Mouse (Mus musculus): Measurements from ENCODE around the gene Sphkap.

The Sphkap gene

GRCm38 (mm10) chr1:83408021-83408464, at the start of gene Sphkap:
TSS of gene Sphkap (minus strand) at chr1:83408200.
- peak; percentile 27 for DNase-seq (ENCODE audit: low spot score)

GRCm38 (mm10) chr1:83451291-83451690, 43.3 kb upstream of the Sphkap start:
- no peak for DNase-seq (ENCODE audit: low spot score)

- no peak for DNase-seq (ENCODE audit: low spot score)
These were observed 32.4 kb upstream of the Sphkap start for GRCm38 (mm10) chr1:83440422-83440821.

- no peak for DNase-seq (ENCODE audit: low spot score)
These were observed 25.9 kb upstream of the Sphkap start for GRCm38 (mm10) chr1:83433932-83434331.

- DNase-seq (ENCODE audit: low spot score) = no peak
These were observed 21.9 kb upstream of the Sphkap start for GRCm38 (mm10) chr1:83429866-83430265.

- no peak for DNase-seq (ENCODE audit: low spot score)
These were observed 384 bp downstream of the Sphkap start for GRCm38 (mm10) chr1:83407616-83408015.

GRCm38 (mm10) chr1:83406882-83407549, 984 bp downstream of the Sphkap start:
- DNase-seq (ENCODE audit: low spot score) = no peak

- DNase-seq (ENCODE audit: low spot score) = no peak
These were observed 6.9 kb downstream of the Sphkap start for GRCm38 (mm10) chr1:83401079-83401478.

GRCm38 (mm10) chr1:83396284-83396683, 11.7 kb downstream of the Sphkap start:
- no peak for DNase-seq (ENCODE audit: low spot score)

- DNase-seq (ENCODE audit: low spot score) = no peak
These were observed 12.4 kb downstream of the Sphkap start for GRCm38 (mm10) chr1:83395559-83395958.

- no peak for DNase-seq (ENCODE audit: low spot score)
These were observed 18.6 kb downstream of the Sphkap start for GRCm38 (mm10) chr1:83389419-83389818.

GRCm38 (mm10) chr1:83377404-83377803, 30.6 kb downstream of the Sphkap start:
- DNase-seq (ENCODE audit: low spot score) = no peak

GRCm38 (mm10) chr1:83366456-83366855, 41.5 kb downstream of the Sphkap start:
- no peak for DNase-seq (ENCODE audit: low spot score)

- no peak for DNase-seq (ENCODE audit: low spot score)
These were observed 45.8 kb downstream of the Sphkap start for GRCm38 (mm10) chr1:83362168-83362567.

GRCm38 (mm10) chr1:83346453-83346852, 61.5 kb downstream of the Sphkap start:
- no peak for DNase-seq (ENCODE audit: low spot score)

GRCm38 (mm10) chr1:83345572-83345971, 62.4 kb downstream of the Sphkap start:
- peak; percentile 16 for DNase-seq (ENCODE audit: low spot score)

- no peak for DNase-seq (ENCODE audit: low spot score)
These were observed 62.9 kb downstream of the Sphkap start for GRCm38 (mm10) chr1:83345069-83345468.

- DNase-seq (ENCODE audit: low spot score) = no peak
These were observed 65.2 kb downstream of the Sphkap start for GRCm38 (mm10) chr1:83342726-83343250.

- no peak for DNase-seq (ENCODE audit: low spot score)
These were observed 68.6 kb downstream of the Sphkap start for GRCm38 (mm10) chr1:83339358-83339757.

- no peak for DNase-seq (ENCODE audit: low spot score)
These were observed 91.1 kb downstream of the Sphkap start for GRCm38 (mm10) chr1:83316917-83317316.

GRCm38 (mm10) chr1:83315146-83315545, 92.9 kb downstream of the Sphkap start:
- DNase-seq (ENCODE audit: low spot score) = no peak

- DNase-seq (ENCODE audit: low spot score) = no peak
These were observed 96.2 kb downstream of the Sphkap start for GRCm38 (mm10) chr1:83311607-83312295.
